Mouse (Mus musculus) frontal cortex, postnatal 25 days (tissue): ENCODE measurements around the gene Myo16.

Source experiments
- DNase-seq, 2 experiments: peaks; one replicate each; pipeline ENCODE4 v3.0.0; 2022; ENCODE audit warnings: low spot score in 2 of 2

Gene Myo16

DNA sequence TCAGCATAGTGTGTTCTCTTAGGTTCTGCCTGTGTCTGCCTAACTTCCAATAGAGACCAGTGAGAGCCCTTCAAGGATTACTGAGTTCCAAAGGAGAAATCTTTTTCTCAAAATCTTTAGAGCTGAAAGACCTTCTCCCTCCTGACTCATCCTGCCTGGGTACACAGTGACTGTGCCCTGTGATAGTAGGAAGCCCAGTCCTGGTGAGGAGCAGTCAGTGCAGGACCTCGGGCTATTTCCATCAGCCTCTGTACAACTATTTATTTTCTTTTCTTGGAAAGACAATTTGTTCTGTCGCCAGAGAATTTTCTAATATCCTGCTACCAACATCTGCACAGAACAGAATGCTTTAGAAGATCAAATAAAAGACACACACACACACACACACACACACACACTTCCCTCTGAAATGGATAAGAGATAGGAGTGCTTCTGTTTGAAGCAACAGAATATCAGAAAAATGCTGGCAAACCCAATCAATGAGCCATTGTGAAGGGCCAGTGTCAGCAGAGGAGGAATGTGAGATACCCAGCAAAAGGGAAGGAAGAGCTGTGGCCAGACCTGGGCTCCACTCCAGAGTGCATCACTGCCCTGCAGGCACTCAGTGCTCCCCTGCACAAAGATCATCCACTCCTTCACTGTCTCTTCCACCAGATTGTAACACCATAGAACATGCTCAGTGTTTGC, 518.3 kb downstream of the Myo16 start:
- no peak for DNase-seq

DNA sequence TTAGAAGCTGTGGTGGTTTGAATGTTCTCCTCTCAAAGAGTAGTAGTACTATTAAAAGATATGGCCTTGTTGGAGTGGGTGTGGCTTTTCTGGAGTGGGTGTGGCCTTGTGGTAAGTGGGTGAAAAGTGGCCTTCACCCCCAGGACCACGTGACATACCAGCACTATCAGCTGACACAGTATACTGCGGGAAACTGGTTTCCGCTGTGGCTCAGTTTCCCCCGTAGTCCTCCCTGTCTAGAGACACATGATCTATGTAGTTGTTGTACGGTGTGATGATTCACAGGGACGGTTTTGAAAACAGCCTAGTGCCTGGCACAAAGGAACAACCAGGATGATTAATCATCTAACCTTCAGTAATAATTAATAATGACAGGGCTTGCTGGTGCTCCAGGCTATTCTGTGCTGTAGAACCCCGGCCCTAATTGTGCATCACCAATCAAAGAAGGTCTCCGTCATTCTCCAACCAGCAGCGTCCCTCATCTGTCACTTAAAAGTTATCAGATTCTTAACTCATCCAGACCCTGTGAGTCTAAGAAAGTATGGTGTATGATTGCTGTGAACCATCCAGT, 524.2 kb downstream of the Myo16 start:
- no peak for DNase-seq

DNA sequence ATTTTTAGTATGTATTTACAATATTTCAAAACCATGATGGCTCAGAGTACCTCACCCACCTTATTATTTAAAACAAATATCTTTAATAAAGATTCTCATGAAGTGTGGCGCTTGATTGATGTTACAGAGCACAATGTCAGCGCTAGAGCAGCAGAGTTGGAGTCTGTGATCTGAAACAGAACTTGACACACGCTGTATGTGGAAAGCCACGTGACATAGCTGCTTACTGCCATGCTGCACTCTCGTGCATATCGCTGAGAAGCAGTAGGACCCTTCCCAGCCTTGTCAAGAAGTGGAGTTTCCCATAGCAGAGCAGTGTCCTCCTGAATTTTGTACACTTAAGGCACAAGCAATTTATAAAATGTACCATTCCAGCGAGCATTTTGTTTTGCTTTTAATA, 528.2 kb downstream of the Myo16 start:
- DNase-seq, result no peak

DNA sequence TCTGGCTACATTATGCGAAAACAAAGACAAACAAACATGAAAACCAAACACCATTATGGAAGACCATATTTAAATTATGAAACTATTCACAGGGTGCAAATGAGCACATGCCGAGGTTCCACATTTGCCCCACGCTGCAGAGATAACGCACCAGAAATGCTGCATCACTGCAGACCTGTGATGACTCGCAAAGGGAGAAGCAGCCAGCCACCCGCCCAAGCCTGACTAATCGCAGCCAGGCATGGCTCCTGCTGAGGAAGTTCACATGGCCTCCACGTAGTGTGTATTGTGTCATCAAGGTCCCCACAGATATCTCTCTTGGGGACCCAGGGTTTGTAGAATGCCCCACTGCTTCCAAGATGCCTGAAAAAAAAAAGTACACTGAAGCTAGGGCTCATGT, 529.4 kb downstream of the Myo16 start:
- DNase-seq, result no peak
